Mouse (Mus musculus): ENCODE data around the gene Rhbdl1. TPM values are rescaled to one million over a fixed set of nuclear protein-coding genes. Genes with fewer than 3 reads are reported as not detected.

The Rhbdl1 gene
- total RNA-seq, 1 experiment = 1.1 TPM

- H3K4me1 ChIP-seq (ENCODE audit: control insufficient read depth in 2 of 2, insufficient read depth in 2 of 2, low read length in 2 of 2, poor library complexity in 1 of 2) = peaks cover 0 to 10% of the 10 kb centered on the region in 2 experiments; a peak in 1 of 4 replicates
- TF ChIP-seq CHD2 (IDR thresholded peaks at IDR 0.05; ENCODE audit: low read depth, low read length) (peak; percentile 50; the same call in 1 of the 2 replicates), ZNF384 (IDR thresholded peaks at IDR 0.05; ENCODE audit: low read depth, low read length) (no peak), HCFC1 (IDR thresholded peaks at IDR 0.05; ENCODE audit: borderline replicate concordance, insufficient read depth, low read length) (peak; percentile 84)
- H3K27ac ChIP-seq (ENCODE audit: insufficient read depth, low read depth, low read length, poor library complexity, severe bottlenecking) = no peak overlapping the region
- in situ Hi-C loops (cut with MboI; ENCODE audit: low sequenced_read_pairs in 2 of 2, unreplicated experiment in 2 of 2) = no loop called here
- H3K9ac ChIP-seq (ENCODE audit: insufficient read depth, low read depth, low read length, poor library complexity, severe bottlenecking) = peak overlapping the region; percentile 74
- peaks cover 4% of the 10 kb centered on the region; the same call in 1 of the 2 replicates for H3K36me3 ChIP-seq (ENCODE audit: control insufficient read depth, insufficient read depth, low read length, poor library complexity, severe bottlenecking)
- peak overlapping the region; percentile 72 to 88 for H3K4me3 ChIP-seq (ENCODE audit: insufficient read depth in 1 of 2, low read depth in 1 of 2, low read length in 2 of 2, poor library complexity in 1 of 2, severe bottlenecking in 1 of 2)
- no peak for DNase-seq (ENCODE audit: low read depth, low spot score)
- no peaks in the 10 kb centered on the region for H3K9me3 ChIP-seq (ENCODE audit: control insufficient read depth, insufficient read depth, low read depth, low read length)
Observed at GRCm38 (mm10) chr17:25791843-25792527, 45.1 kb downstream of the Rhbdl1 start.

DNA sequence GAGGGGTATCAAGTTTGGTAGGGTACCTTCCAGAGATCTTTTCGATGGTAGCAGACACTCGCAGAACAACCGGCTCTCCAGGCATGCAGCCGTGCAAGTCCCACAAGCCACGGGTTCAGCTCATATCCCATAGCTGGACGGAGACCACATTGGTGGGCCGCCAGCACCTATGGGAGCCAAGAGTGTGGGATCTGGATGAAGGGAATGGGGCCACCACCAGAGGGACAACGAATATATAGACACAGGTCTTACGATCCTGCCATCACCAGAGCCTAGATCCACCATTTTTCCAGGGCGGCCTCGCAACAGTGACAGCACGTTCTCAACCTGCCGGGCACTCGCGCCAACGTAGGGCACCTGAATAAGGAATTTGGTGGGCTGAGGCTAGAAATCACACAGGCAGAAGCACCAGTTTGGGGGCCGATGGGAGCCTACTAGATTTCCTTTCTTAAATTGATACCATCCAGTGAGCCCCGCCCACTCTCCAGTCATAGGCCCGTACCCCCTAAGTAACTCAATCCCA, 45.7 kb downstream of the Rhbdl1 start:
- no peaks in the 10 kb centered on the region for H3K9me3 ChIP-seq (ENCODE audit: control insufficient read depth, insufficient read depth, low read depth, low read length)
- TF ChIP-seq HCFC1 (IDR thresholded peaks at IDR 0.05; ENCODE audit: borderline replicate concordance, insufficient read depth, low read length) (no peak), CHD2 (IDR thresholded peaks at IDR 0.05; ENCODE audit: low read depth, low read length) (no peak), ZC3H11A (IDR thresholded peaks at IDR 0.05; ENCODE audit: borderline replicate concordance, low read depth, low read length) (no peak), MAFK (IDR thresholded peaks at IDR 0.05; ENCODE audit: insufficient read depth, low read depth, low read length) (no peak), ZNF384 (IDR thresholded peaks at IDR 0.05; ENCODE audit: low read depth, low read length) (no peak)
- peak overlapping the region; percentile 74 for H3K9ac ChIP-seq (ENCODE audit: insufficient read depth, low read depth, low read length, poor library complexity, severe bottlenecking)
- H3K27ac ChIP-seq (ENCODE audit: insufficient read depth, low read depth, low read length, poor library complexity, severe bottlenecking) = no peak overlapping the region
- peaks cover 4% of the 10 kb centered on the region; the same call in 1 of the 2 replicates for H3K36me3 ChIP-seq (ENCODE audit: control insufficient read depth, insufficient read depth, low read length, poor library complexity, severe bottlenecking)
- in situ Hi-C loops (cut with MboI; ENCODE audit: low sequenced_read_pairs in 2 of 2, unreplicated experiment in 2 of 2) = no loop called here
- H3K4me1 ChIP-seq (ENCODE audit: control insufficient read depth in 2 of 2, insufficient read depth in 2 of 2, low read length in 2 of 2, poor library complexity in 1 of 2) = peaks cover 0 to 10% of the 10 kb centered on the region in 2 experiments; a peak in 1 of 4 replicates
- DNase-seq (ENCODE audit: low read depth, low spot score) = no peak
- H3K4me3 ChIP-seq (ENCODE audit: insufficient read depth in 1 of 2, low read depth in 1 of 2, low read length in 2 of 2, poor library complexity in 1 of 2, severe bottlenecking in 1 of 2) = peak overlapping the region; percentile 72 to 88

DNA sequence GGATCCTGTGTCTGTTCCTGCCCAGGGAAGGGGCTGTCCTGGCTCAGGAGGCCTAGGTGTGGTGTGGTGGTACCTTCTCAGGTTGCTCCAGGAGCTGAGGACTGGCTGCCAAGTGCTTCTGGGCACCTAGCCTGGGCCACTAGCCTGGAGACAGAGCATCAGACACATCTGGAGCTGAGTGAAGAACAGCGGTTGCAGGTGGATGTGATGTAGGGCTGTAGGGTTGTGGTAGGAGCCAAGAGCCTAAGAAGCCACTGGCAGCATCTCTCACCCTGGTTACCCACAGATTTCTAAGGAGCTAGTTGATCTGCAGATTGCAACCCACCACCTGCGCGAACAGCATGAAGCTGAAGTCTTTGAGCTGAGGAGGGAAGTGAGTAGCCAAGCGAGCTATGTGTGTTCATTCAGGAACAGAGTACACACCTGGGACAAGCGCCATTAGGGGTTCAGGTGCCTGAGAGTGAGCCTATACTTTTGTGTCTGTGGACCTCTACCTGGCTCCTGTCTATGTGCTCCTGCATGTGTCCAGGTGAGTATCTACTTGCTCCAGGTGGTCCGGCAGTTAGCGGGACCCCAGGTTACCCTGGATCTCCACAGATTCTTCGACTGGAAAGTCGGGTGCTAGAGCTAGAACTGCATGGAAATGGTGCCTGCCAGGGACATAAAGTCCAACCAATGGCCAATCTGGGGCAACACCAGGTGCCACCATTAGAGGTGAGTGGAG, 50.2 kb downstream of the Rhbdl1 start:
- TF ChIP-seq ZC3H11A (IDR thresholded peaks at IDR 0.05; ENCODE audit: borderline replicate concordance, low read depth, low read length) (no peak), CHD2 (IDR thresholded peaks at IDR 0.05; ENCODE audit: low read depth, low read length) (no peak), HCFC1 (IDR thresholded peaks at IDR 0.05; ENCODE audit: borderline replicate concordance, insufficient read depth, low read length) (no peak), MAFK (IDR thresholded peaks at IDR 0.05; ENCODE audit: insufficient read depth, low read depth, low read length) (no peak), ZNF384 (IDR thresholded peaks at IDR 0.05; ENCODE audit: low read depth, low read length) (no peak)
- Histone ChIP-seq H3K9me3 (ENCODE audit: control insufficient read depth, insufficient read depth, low read depth, low read length) (no peaks in the 10 kb centered on the region), H3K27ac (ENCODE audit: insufficient read depth, low read depth, low read length, poor library complexity, severe bottlenecking) (no peak overlapping the region), H3K4me1 (ENCODE audit: control insufficient read depth in 2 of 2, insufficient read depth in 2 of 2, low read length in 2 of 2, poor library complexity in 1 of 2) (peaks cover 3 to 8% of the 10 kb centered on the region in 2 experiments; a peak in 1 of 4 replicates), H3K9ac (ENCODE audit: insufficient read depth, low read depth, low read length, poor library complexity, severe bottlenecking) (no peak overlapping the region), H3K4me3 (ENCODE audit: insufficient read depth in 1 of 2, low read depth in 1 of 2, low read length in 2 of 2, poor library complexity in 1 of 2, severe bottlenecking in 1 of 2) (no peak overlapping the region), H3K36me3 (ENCODE audit: control insufficient read depth, insufficient read depth, low read length, poor library complexity, severe bottlenecking) (peaks cover 16% of the 10 kb centered on the region)
- in situ Hi-C loops (cut with MboI; ENCODE audit: low sequenced_read_pairs in 2 of 2, unreplicated experiment in 2 of 2) = no loop called here
- DNase-seq (ENCODE audit: low read depth, low spot score) = no peak

GRCm38 (mm10) chr17:25786280-25786679, 50.8 kb downstream of the Rhbdl1 start, which contains the start of gene Ccdc78:
Gene Ccdc78, plus strand, starts transcription at chr17:25786580.
- H3K9me3 ChIP-seq (ENCODE audit: control insufficient read depth, insufficient read depth, low read depth, low read length) = no peaks in the 10 kb centered on the region
- H3K4me3 ChIP-seq (ENCODE audit: insufficient read depth in 1 of 2, low read depth in 1 of 2, low read length in 2 of 2, poor library complexity in 1 of 2, severe bottlenecking in 1 of 2) = peak within 1 kb of the TSS; percentile 73 to 89
- H3K4me1 ChIP-seq (ENCODE audit: control insufficient read depth in 2 of 2, insufficient read depth in 2 of 2, low read length in 2 of 2, poor library complexity in 1 of 2) = peaks cover 3 to 6% of the 10 kb centered on the region in 2 experiments; a peak in 1 of 4 replicates
- peaks cover 22% of the 10 kb centered on the region for H3K36me3 ChIP-seq (ENCODE audit: control insufficient read depth, insufficient read depth, low read length, poor library complexity, severe bottlenecking)
- H3K9ac ChIP-seq (ENCODE audit: insufficient read depth, low read depth, low read length, poor library complexity, severe bottlenecking) = peak within 1 kb of the TSS; percentile 81
- no peak within 1 kb of the TSS for H3K27ac ChIP-seq (ENCODE audit: insufficient read depth, low read depth, low read length, poor library complexity, severe bottlenecking)
- DNase-seq (ENCODE audit: low read depth, low spot score) = no peak
- no peak for TF ChIP-seq CHD2 (IDR thresholded peaks at IDR 0.05; ENCODE audit: low read depth, low read length)
- in situ Hi-C loops (cut with MboI; ENCODE audit: low sequenced_read_pairs in 2 of 2, unreplicated experiment in 2 of 2) = no loop called here

Data from ES-E14 (cell line).